Mouse (Mus musculus) heart, adult 2 months (tissue): ENCODE results near the gene F2r. TPM values are rescaled to one million over a fixed set of nuclear protein-coding genes. Genes with fewer than 3 reads are reported as not detected.

ENCODE experiments used
- DNase-seq, 2 experiments: peaks; one replicate each; pipeline ENCODE4 v3.0.0; 2021
- H3K27ac ChIP-seq: fragments of 200-600 bp; 2 replicates; pipeline ENCODE4 v1.8.1; 2022
- H3K27me3 ChIP-seq: fragments of 200-500 bp; 2 replicates; pipeline ENCODE4 v1.6.1; 2012; ENCODE audit warnings: mild to moderate bottlenecking, low read length, inconsistent platforms, mixed read lengths; ENCODE audit not compliant: control insufficient read depth, insufficient read depth
- H3K36me3 ChIP-seq: fragments of 200-500 bp; 2 replicates; pipeline ENCODE4 v1.6.1; 2012; ENCODE audit warnings: low read length, inconsistent platforms; ENCODE audit not compliant: control insufficient read depth, insufficient read depth
- H3K4me1 ChIP-seq: fragments of 200-500 bp; 2 replicates; pipeline ENCODE4 v1.6.1; 2011; ENCODE audit warnings: low read length; ENCODE audit not compliant: control insufficient read depth, insufficient read depth
- H3K4me3 ChIP-seq: fragments of 200-600 bp; 2 replicates; pipeline ENCODE4 v1.8.1; 2022
- H3K79me2 ChIP-seq: fragments of 200-500 bp; replicated peaks from 2 replicates; pipeline ENCODE4 v1.6.1; 2012; ENCODE audit warnings: mild to moderate bottlenecking, inconsistent platforms, low read length, moderate library complexity, mixed read lengths; ENCODE audit not compliant: control insufficient read depth, insufficient read depth
- H3K9ac ChIP-seq: fragments of 200-500 bp; 2 replicates; pipeline ENCODE4 v1.6.1; 2012; ENCODE audit warnings: low read depth, mild to moderate bottlenecking, control low read depth, inconsistent platforms, low read length, mixed read lengths
- CTCF ChIP-seq: fragments of 200-600 bp; IDR thresholded peaks from 2 replicates; pipeline ENCODE4 v1.8.1; 2022; ENCODE audit warnings: antibody characterized with exemption, mild to moderate bottlenecking, moderate library complexity
- EP300 ChIP-seq: fragments of 200-500 bp; IDR thresholded peaks from 2 replicates; pipeline ENCODE4 v1.6.1; 2011; ENCODE audit warnings: low read depth, low read length, control low read depth; ENCODE audit not compliant: insufficient read depth
- POLR2A ChIP-seq: fragments of 200-500 bp; IDR thresholded peaks from 2 replicates; pipeline ENCODE4 v1.6.1; 2011; ENCODE audit warnings: mild to moderate bottlenecking, low read depth, low read length, control low read depth; ENCODE audit not compliant: insufficient read depth
- WGBS: fragments of 180-500 bp; shearing (Covaris S2); methylation state at CpG from one replicate; pipeline ENCODE4 v1.1.7; 2018; 5-methylcytosine and 5-hydroxymethylcytosine counted together
- intact Hi-C: fragments of 180-260 bp; cut with DNase I; formaldehyde crosslinking; loops from one replicate; pipeline ENCODE4 v1.15.1; 2025
- polyA plus RNA-seq: library from polyadenylated mRNA; depleted of rRNA; stranded (reverse); fragments of >200 nt; gene quantifications from 2 replicates; pipeline ENCODE4 v1.2.3, GENCODE M21; 2012
- total RNA-seq, 2 experiments: library from RNA; stranded (reverse); gene quantifications; 2 replicates each; pipeline ENCODE4 v1.2.3; 2021

Gene F2r
- total and polyA plus RNA-seq, 3 experiments = 19.3 to 23.8 (median 23.6) TPM

DNA sequence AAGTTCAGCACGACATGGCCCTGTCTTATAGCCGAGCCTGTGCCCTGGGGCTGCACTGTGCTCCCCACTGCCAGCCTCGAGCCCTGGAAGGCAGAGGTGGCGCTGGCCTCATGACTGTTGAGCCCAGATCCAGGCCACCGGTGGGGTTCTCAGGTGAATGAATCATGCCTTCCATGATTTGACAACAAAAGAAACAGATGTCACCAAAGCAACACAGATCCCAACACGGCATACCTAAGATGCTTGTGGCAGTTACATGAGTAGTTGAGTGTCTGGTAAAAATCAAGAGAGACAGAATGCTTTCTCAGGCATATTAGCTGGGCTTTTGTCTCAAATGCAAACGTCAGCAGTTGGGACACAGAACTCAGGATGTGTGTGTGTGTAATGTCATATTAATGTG, 25.5 kb upstream of the F2r start:
- Histone ChIP-seq H3K27me3 (no peaks in the 10 kb centered on the region), H3K36me3 (no peaks in the 10 kb centered on the region), H3K4me3 (no peak overlapping the region), H3K4me1 (peaks cover 7% of the 10 kb centered on the region), H3K27ac (no peak overlapping the region), H3K79me2 (no peaks in the 10 kb centered on the region), H3K9ac (no peak overlapping the region)
- WGBS = 45% methylated on average over 7 of the region's 7 CpGs
- no peak for TF ChIP-seq POLR2A
- TF ChIP-seq EP300 = no peak
- no peak for TF ChIP-seq CTCF
- intact Hi-C loops = no loop called here
- no peak for DNase-seq

DNA sequence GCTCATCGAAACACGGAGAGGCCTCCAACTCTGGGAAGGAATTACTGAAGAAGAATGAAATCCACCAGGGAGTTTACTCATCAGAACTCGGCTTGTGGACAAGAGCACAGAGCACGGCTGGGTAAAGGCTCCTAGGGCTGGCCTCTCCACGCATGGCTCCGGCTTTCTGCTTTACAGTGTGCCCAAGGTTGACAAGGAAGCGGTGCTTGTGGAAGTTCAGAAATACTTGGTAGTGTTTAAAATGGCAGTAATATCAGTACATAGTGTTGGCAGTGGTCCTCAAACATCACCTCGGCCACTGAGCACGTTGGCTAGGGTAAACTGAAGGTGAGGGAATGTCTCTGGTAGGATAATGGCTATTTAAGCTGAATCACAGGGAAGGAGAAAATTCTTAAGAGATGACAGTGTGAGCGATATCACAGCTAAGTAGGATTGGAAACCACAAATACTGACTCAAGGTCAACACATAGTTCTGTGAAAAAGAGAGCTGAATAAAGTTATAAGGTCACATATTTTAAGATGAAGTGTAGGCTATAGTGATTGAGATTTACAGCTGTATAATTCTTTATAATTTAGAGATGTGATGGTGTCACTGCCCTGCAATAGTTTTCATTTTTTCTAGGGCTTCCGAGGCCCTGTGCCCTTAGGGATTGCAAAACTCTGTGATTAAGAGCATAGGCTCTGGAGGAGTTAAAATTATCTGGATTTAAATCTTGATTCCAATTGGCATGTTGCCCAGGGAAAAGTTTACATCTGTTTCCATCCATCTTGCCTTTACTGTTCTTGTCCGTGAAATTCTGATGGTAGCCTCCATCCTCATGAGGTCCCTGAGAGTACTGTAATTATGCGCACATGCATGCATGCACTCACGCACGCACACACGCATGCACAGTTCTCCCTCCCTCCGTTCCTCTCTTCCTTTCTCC, 23.0 kb upstream of the F2r start:
- TF ChIP-seq EP300 (no peak), CTCF (no peak)
- Histone ChIP-seq H3K4me1 (peaks cover 8% of the 10 kb centered on the region), H3K79me2 (no peaks in the 10 kb centered on the region), H3K4me3 (no peak overlapping the region), H3K9ac (no peak overlapping the region), H3K27me3 (no peaks in the 10 kb centered on the region), H3K36me3 (no peaks in the 10 kb centered on the region), H3K27ac (no peak overlapping the region)
- WGBS = 83% methylated on average over 17 of the region's 17 CpGs
- intact Hi-C loops = no loop called here
- DNase-seq = no peak

GRCm38 (mm10) chr13:95640408-95640807, 22.1 kb upstream of the F2r start:
- Histone ChIP-seq H3K27ac (no peak overlapping the region), H3K9ac (no peak overlapping the region), H3K4me1 (peaks cover 8% of the 10 kb centered on the region), H3K36me3 (no peaks in the 10 kb centered on the region), H3K79me2 (no peaks in the 10 kb centered on the region), H3K27me3 (no peaks in the 10 kb centered on the region), H3K4me3 (no peak overlapping the region)
- TF ChIP-seq POLR2A (no peak), CTCF (no peak), EP300 (no peak)
- no peak for DNase-seq
- WGBS = 88% methylated on average over 1 of the region's 1 CpGs
- intact Hi-C loops = no loop called here

DNA sequence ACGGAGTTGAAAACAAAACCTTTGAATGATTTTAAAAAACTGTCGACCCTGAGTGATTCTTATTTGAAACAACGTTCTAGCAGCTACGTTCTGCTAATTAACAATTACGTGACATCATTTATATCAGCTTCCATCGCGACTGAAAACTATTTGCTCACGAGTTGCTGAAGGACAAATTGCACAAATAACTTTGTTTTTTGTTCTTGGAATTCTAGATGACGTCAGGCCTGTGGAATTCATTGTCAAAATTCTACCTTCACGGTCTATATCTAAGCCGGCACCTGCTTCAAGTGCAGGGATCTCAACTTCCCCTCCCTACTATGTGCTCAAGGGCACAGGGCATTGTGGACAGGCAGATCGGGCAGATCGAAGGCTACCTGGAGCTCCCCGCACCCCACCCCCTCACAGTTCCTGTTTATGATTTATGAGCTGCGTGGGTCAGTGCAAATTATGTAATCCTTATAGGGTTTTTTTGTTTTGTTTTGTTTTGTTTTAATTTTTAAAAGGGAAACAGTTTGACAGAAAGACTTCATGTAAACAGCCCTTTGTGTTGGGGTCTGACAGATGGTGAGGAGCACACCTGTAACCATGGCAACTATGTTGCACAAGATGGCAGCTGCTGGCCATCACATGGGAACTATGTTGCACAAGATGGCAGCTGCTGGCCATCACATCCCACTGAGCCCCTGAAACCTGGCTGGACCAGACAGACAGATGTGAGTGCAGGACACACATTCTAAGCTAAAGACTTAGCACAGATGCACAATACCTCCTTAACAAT, 21.2 kb upstream of the F2r start:
- Histone ChIP-seq H3K9ac (no peak overlapping the region), H3K79me2 (no peaks in the 10 kb centered on the region), H3K27me3 (no peaks in the 10 kb centered on the region), H3K4me1 (peaks cover 9% of the 10 kb centered on the region), H3K36me3 (no peaks in the 10 kb centered on the region), H3K27ac (peak overlapping the region; percentile 63), H3K4me3 (no peak overlapping the region)
- no peak for DNase-seq
- TF ChIP-seq EP300 (no peak), CTCF (no peak), POLR2A (no peak)
- intact Hi-C loops = no loop called here
- 38% methylated on average over 15 of the region's 15 CpGs for WGBS

GRCm38 (mm10) chr13:95638894-95639293, 20.6 kb upstream of the F2r start:
- Histone ChIP-seq H3K27ac (peak overlapping the region; percentile 63), H3K4me3 (no peak overlapping the region), H3K79me2 (no peaks in the 10 kb centered on the region), H3K36me3 (no peaks in the 10 kb centered on the region), H3K27me3 (no peaks in the 10 kb centered on the region), H3K4me1 (peaks cover 9% of the 10 kb centered on the region), H3K9ac (no peak overlapping the region)
- TF ChIP-seq CTCF (no peak), EP300 (no peak), POLR2A (no peak)
- 14% methylated on average over 5 of the region's 5 CpGs for WGBS
- peak in 1 of 2 experiments; percentile 23 for DNase-seq
- intact Hi-C loops = no loop called here

GRCm38 (mm10) chr13:95637737-95638136, 19.4 kb upstream of the F2r start:
- H3K4me1 ChIP-seq = peaks cover 9% of the 10 kb centered on the region
- TF ChIP-seq POLR2A (no peak), EP300 (no peak), CTCF (no peak)
- no peak overlapping the region for H3K9ac ChIP-seq
- no peaks in the 10 kb centered on the region for H3K27me3 ChIP-seq
- no peaks in the 10 kb centered on the region for H3K79me2 ChIP-seq
- no peaks in the 10 kb centered on the region for H3K36me3 ChIP-seq
- WGBS = 73% methylated on average over 10 of the region's 10 CpGs
- no peak for DNase-seq
- no peak overlapping the region for H3K4me3 ChIP-seq
- H3K27ac ChIP-seq = no peak overlapping the region
- intact Hi-C loops = no loop called here
